Mouse (Mus musculus) mesoderm, embryonic 11.5 days (tissue): ENCODE data around the gene Myoz1.
"Not testable (repeated sequence)": the region's sequence is repeated elsewhere in the genome, so short reads cannot be mapped to it uniquely, and the experiment has no call there.

Experiments used
- DNase-seq: peaks from one replicate; pipeline ENCODE4 v3.0.0-alpha.2; 2012; ENCODE audit warnings: low read depth, low spot score

The Myoz1 gene

DNA sequence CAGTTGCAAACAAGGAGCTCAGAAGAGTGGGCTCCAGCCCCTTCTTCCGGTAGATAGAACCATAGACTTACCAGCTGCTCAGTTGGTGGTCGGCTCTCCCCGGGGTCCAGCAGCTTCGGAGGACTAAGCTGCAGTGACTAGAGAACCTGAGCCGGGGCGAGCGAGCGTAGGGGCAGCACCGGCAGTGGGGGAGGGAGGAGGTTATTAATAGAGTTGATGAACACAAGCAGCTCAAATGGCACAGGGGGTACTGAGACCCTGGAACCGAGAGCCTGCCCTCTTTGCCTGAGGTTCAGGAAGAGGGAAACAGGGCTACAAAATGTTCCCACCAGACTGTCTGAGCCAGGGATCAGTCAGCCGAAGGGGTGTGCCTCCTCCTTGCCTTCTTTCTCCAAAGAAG, at the start of gene Myoz1:
Gene Myoz1 (minus strand): TSS at position 180 of the 400 bp plus-strand sequence.
- no peak for DNase-seq

- not testable (repeated sequence) for DNase-seq
Measured at GRCm38 (mm10) chr14:20703461-20703860, 47.1 kb upstream of the Myoz1 start.

DNA sequence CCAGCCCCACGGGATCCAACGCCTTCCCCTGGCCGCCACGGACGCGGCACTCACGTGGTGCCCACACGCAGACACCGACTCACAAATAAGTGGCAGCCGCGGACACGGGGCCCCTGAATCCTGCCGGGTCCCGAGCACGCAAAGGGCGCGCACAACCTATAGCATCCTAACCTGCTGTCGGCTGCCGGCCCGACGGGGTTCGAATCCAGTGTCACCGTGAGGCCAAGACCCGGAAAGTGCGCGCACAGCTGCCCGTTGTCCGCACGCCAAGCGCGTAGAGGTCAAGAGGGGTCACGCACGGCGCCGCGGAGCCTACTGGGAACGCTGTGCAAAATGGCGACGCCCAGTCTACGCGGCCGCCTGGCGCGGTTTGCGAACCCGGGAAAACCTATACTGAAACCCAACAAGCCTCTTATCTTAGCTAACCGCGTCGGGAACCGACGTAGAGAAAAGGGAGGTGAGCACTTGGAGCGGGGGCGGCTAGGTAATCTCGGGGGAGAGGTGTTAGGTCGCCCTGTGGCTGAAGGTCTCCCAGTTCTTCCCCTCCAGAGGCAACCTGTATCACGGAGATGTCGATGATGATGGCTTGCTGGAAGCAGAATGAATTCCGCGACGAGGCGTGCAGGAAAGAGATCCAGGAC, 46.5 kb upstream of the Myoz1 start, which contains the start of gene Chchd1:
Gene Chchd1 (plus strand): TSS at position 266 of the 641 bp plus-strand sequence.
- DNase-seq = peak; percentile 93

DNA sequence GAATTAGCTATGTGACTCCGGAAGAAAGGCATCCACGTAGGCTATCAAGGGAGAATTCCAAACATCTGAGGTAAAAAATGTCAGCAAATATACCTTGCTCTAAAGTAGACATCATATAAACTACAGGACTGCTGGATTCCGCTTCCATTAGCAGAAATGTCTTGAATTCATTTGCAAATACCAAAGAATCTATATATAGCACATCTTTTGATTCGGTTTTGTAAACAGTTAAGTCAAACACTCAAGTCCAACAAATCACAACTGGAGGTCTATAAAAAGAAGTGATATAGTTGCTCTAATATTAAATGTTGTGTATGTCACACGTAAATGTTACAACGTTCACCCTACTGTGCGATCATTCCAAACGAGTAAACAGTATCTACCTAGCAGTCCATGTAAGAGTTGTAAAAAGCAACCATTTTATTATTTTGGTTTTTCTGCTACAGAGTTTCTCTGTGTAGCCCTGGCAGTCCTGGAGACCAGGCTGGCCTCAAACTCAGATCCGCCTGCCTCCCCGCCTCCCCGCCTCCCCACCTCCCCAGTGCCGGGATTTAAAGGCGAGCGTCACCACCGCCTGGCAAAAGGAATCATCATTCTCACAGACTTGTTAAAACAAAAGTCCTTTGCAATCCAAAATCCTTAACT, 45.9 kb upstream of the Myoz1 start:
- no peak for DNase-seq

GRCm38 (mm10) chr14:20701554-20701953, 45.2 kb upstream of the Myoz1 start:
- no peak for DNase-seq

DNA sequence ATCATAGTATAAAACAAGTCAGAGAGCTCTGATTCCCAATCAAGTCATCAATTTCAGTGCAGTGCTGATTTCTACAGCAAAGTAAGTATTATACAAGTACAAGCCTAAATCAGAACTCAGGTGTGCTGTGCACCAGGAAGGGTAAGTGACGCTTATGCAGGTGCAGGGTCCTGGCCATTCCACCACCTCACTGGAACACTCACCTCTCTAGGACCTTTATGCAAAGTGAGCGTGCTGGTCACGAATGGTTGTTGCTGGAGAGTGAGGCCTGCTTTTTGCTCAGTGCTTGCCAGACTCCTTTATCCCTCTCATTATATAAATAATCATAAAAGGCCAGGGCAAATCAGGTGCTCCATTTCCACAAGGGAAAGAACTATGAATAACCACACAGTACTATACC, 44.0 kb upstream of the Myoz1 start:
- DNase-seq = no peak

DNA sequence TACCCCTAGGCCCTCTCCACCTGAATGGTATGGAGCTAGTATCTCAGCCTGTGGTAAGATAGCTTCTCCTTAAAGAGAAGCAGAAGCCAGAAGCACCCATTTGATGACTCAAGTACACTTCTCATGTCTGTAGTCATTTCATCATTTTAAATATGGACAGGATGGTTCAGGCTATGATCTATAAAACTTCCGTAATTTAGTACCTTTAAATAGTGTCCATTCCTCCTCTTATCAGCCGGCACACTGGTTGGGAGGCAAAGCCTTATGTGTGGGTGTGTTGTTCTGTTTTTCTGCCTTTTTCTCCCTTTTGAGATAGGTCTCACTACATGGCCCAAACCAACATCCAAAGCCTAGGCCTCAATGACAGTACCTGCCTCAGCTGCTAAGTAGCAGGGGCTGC, 42.2 kb upstream of the Myoz1 start:
- no peak for DNase-seq

- peak; percentile 45 for DNase-seq
Measured at GRCm38 (mm10) chr14:20696986-20697385, 40.6 kb upstream of the Myoz1 start.

GRCm38 (mm10) chr14:20695761-20696520, 39.6 kb upstream of the Myoz1 start:
- DNase-seq = no peak

DNA sequence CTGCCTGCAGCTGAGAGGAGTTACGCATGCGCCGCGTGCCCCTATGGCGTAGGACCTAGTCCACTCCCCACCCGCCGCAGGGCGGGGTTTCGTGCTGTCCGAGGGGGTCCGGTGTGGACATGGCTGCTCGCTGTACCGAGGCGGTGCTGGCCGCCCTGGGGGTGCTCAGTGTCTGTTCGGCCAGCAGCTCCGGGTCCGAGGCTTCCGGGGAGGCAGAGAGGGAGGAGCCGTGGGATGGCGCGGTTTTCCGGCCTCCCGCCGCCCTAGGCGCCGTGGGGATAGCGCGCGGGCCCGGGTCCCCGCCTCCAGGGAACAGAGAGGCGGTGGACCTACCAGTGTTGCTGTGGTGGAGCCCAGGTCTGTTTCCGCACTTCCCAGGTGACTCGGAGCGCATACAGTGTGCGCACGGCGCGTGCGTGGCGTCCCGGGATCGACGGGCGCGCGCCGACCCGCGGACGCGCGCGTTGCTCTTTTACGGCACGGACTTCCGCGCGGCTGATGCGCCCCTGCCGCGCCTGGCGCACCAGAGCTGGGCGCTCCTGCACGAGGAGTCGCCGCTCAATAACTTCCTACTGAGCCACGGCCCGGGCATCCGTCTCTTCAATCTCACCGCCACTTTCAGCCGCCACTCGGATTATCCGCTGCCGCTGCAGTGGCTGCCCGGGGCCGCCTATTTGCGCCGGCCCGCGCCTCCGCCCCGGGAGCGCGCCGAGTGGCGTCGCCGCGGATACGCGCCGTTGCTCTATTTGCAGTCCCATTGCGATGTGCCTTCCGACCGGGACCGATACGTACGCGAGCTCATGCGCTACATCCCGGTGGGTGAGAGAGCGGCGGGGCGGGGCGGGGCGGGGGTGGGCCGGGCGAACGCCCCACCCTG, 38.8 kb upstream of the Myoz1 start, which contains the start of gene Fut11:
Gene Fut11 (plus strand): TSS at position 85 of the 877 bp plus-strand sequence.
- peak; percentile 90 for DNase-seq

DNA sequence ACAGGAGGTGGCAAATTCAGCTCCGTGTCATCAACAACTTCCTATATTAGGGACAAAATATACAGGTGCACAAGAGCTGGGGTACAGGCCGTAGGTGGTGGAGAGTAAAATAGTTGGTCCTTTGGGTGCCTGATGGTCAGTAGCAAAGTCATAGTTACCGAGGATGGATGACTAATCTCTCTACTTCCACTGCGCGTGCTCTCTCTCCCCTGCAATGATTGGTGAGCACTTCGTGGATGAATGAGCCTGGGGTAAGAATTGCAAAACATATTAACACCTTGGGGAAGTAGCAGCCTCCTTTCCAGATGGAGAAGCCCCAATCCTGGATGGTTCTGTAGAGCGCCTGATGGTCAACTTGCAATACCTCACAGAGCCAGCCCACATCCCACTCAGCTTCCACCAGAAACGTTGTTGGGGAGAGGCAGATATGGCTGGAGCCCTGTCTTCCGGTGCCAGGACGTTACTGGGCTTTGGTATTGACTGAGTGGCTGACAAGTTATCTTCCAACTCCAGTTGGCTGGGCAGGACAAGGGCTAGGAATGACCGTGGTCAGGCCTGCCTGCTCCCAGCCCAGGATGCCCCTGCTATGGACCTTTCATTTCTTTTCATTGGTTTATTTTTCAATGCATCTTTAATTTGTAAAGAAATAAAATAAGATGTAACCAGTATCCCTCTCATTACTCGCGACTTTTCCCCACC, 38.0 kb upstream of the Myoz1 start:
- no peak for DNase-seq

- DNase-seq = no peak
Measured at GRCm38 (mm10) chr14:20693589-20694101, 37.3 kb upstream of the Myoz1 start.

GRCm38 (mm10) chr14:20691772-20692171, 35.4 kb upstream of the Myoz1 start:
- DNase-seq = no peak

GRCm38 (mm10) chr14:20689009-20689408, 32.7 kb upstream of the Myoz1 start:
- DNase-seq = no peak

- no peak for DNase-seq
Measured at GRCm38 (mm10) chr14:20686576-20686975, 30.2 kb upstream of the Myoz1 start.

DNA sequence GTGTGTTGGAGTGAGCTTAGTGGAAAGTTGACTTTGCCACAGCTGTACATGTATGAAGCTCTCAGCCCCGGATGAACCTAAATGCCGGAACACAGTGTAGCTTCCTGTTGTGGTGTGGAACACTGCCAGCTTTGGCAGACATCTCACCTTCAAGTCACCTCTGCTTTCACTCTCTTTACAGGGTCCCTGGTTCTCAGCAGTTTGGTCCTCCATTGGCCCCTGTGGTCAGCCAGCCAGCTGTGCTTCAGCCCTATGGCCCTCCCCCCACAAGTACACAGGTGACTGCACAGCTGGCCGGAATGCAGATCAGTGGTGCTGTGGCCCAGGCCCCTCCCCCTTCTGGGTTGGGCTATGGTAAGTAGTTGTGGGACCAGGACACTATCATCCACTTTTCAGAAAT, 26.2 kb upstream of the Myoz1 start:
- DNase-seq = no peak

- DNase-seq = no peak
Measured at GRCm38 (mm10) chr14:20681742-20682141, 25.4 kb upstream of the Myoz1 start.

GRCm38 (mm10) chr14:20677906-20678305, 21.6 kb upstream of the Myoz1 start:
- no peak for DNase-seq

DNA sequence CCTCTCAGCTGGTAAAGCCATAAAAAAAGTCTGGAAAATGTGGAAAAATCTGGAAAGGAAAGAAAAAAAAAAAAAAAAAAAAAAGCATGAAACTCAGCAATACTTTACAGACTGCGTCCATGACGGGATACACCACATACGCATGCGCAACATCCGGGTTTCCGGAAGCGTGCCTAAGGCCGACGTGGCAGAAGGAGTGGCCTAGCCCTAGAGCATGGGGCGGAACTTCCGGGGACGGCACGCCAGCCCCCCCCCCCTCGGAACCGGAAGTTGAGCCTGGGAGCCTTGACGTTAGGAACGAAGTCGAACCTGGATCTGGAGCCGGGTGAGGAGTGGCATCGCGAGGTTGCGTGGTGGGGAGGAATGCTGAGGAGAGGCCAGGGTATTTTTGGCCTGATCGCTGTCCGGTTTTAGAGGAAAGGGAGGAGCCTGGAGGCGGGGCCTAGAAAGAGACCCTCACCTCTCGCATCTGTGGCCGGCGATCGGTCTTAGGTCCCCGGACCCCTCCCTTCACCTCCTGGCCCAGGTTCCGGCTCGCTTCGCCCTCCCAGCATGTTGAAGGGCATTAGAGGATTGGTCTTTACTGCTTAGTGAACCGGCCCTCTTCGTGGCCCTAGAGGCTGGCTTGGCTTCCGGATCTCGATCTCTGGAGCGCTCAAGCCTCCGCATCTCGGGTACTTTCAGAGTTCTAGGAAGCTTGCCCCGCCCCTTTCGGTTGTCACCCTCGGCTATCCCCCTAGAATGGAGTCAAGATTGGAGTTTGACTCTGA, 17.9 kb upstream of the Myoz1 start, which contains the start of gene Sec24c:
Gene Sec24c (plus strand): TSS at position 245 of the 770 bp plus-strand sequence.
- DNase-seq = peak; percentile 99

DNA sequence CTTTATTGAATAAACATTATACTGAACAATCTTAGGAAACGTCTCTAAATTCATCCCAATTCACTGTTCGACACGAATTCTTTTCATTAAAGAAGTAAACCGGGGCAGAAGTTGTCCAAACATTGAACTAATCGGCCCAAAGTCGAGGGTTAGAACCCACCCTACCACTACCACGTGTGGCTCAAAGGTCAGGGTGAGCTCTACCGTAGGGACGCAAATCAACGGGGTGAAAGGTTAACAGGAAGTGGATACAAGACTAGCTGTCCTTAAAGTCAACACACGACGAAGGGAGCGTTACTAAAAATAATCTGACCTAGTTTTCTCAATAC, 17.4 kb upstream of the Myoz1 start:
- no peak for DNase-seq
